Mouse (Mus musculus): ENCODE measurements around the gene Kctd13. TPM values are rescaled to one million over a fixed set of nuclear protein-coding genes. Genes with fewer than 3 reads are reported as not detected.
"Not testable (repeated sequence)": the region's sequence is repeated elsewhere in the genome, so short reads cannot be mapped to it uniquely, and the experiment has no call there.

Gene Kctd13
- polyA plus RNA-seq (2015; fragmentation: Nextera tagmentation; extraction: Ambion mirVana): 15.5 and 17.0 TPM in 2 replicates

GRCm38 (mm10) chr7:126928384-126929037 is at the start of gene Kctd13:
Gene Kctd13 (plus strand): TSS chr7:126928879.
- Histone ChIP-seq H3K4me2 (peak within 1 kb of the TSS; percentile 91), H3K27me3 (no peaks in the 10 kb centered on the region), H3K27ac (peak within 1 kb of the TSS; percentile 82), H3K36me3 (peaks cover 16% of the 10 kb centered on the region), H3K4me1 (peaks cover 14% of the 10 kb centered on the region), H3K4me3 (replicated peaks) (peak within 1 kb of the TSS; percentile 79), H3K9me3 (replicated peaks) (no peaks in the 10 kb centered on the region), H3K9ac (peak within 1 kb of the TSS; percentile 80)
- peak; percentile 98 for ATAC-seq (replicated peaks; ENCODE audit: low FRiP score)
- WGBS: 4% methylated on average over 56 of the region's 56 CpGs

- peak overlapping the region; percentile 67; the same call in 1 of the 2 replicates for H3K4me3 ChIP-seq (replicated peaks)
- WGBS: 67% methylated on average over 6 of the region's 6 CpGs
Observed at GRCm38 (mm10) chr7:126881040-126881439, 47.6 kb upstream of the Kctd13 start.

GRCm38 (mm10) chr7:126883731-126884181 is 44.9 kb upstream of the Kctd13 start:
- H3K9ac ChIP-seq: peak overlapping the region; percentile 81
- peak overlapping the region; percentile 67 for H3K4me3 ChIP-seq (replicated peaks)
- peak overlapping the region; percentile 93 for H3K27ac ChIP-seq
- under 1% methylated on average over 15 of the region's 15 CpGs for whole genome bisulfite sequencing
- H3K27me3 ChIP-seq: no peaks in the 10 kb centered on the region
- peaks cover 31% of the 10 kb centered on the region for H3K4me1 ChIP-seq
- peak; percentile 10; the same call in 1 of the 2 replicates for ATAC-seq (replicated peaks; ENCODE audit: low FRiP score)
- H3K36me3 ChIP-seq: peaks cover 19% of the 10 kb centered on the region
- no peaks in the 10 kb centered on the region for H3K9me3 ChIP-seq (replicated peaks)
- H3K4me2 ChIP-seq: peak overlapping the region; percentile 92

More at GRCm38 (mm10) chr7:126881040-126881439, 47.6 kb upstream of the Kctd13 start:
- no peak for ATAC-seq (replicated peaks; ENCODE audit: low FRiP score)
- H3K9ac ChIP-seq: peak overlapping the region; percentile 35; the same call in 1 of the 2 replicates
- no peaks in the 10 kb centered on the region for H3K9me3 ChIP-seq (replicated peaks)
- peaks cover 46% of the 10 kb centered on the region for H3K36me3 ChIP-seq
- peaks cover 31% of the 10 kb centered on the region for H3K4me1 ChIP-seq
- H3K27ac ChIP-seq: peak overlapping the region; percentile 73
- no peaks in the 10 kb centered on the region for H3K27me3 ChIP-seq
- peak overlapping the region; percentile 92 for H3K4me2 ChIP-seq

- H3K4me2 ChIP-seq: peak within 1 kb of the TSS; percentile 92
- H3K27ac ChIP-seq: peak within 1 kb of the TSS; percentile 93
- peak; percentile 98 for ATAC-seq (replicated peaks; ENCODE audit: low FRiP score)
- no peaks in the 10 kb centered on the region for H3K9me3 ChIP-seq (replicated peaks)
- H3K4me1 ChIP-seq: peaks cover 31% of the 10 kb centered on the region
- peak within 1 kb of the TSS; percentile 81 for H3K9ac ChIP-seq
- peaks cover 12% of the 10 kb centered on the region for H3K36me3 ChIP-seq
- under 1% methylated on average over 56 of the region's 56 CpGs for WGBS
- no peaks in the 10 kb centered on the region for H3K27me3 ChIP-seq
- peak within 1 kb of the TSS; percentile 67 for H3K4me3 ChIP-seq (replicated peaks)
Observed at GRCm38 (mm10) chr7:126884286-126885164, 44.2 kb upstream of the Kctd13 start, which contains the start of gene Taok2. Gene Taok2 (minus strand): TSS chr7:126884703.

GRCm38 (mm10) chr7:126887281-126887680 is 41.4 kb upstream of the Kctd13 start:
- H3K27me3 ChIP-seq: no peaks in the 10 kb centered on the region
- H3K9ac ChIP-seq: no peak overlapping the region
- peaks cover 16% of the 10 kb centered on the region for H3K4me1 ChIP-seq
- H3K36me3 ChIP-seq: peaks cover 14% of the 10 kb centered on the region; the same call in 1 of the 2 replicates
- H3K4me3 ChIP-seq (replicated peaks): no peak overlapping the region
- no peaks in the 10 kb centered on the region for H3K9me3 ChIP-seq (replicated peaks)
- H3K4me2 ChIP-seq: no peak overlapping the region
- 76% methylated on average over 5 of the region's 5 CpGs for WGBS
- ATAC-seq (replicated peaks; ENCODE audit: low FRiP score): no peak
- H3K27ac ChIP-seq: no peak overlapping the region

- Histone ChIP-seq H3K36me3 (peaks cover 14% of the 10 kb centered on the region; the same call in 1 of the 2 replicates), H3K27me3 (no peaks in the 10 kb centered on the region), H3K4me2 (no peak overlapping the region), H3K4me3 (replicated peaks) (no peak overlapping the region), H3K9ac (no peak overlapping the region), H3K9me3 (replicated peaks) (no peaks in the 10 kb centered on the region), H3K27ac (no peak overlapping the region), H3K4me1 (0 out of 2 replicates have a peak, but pooled peaks cover under 1% of the 10 kb centered on the region)
- no peak for ATAC-seq (replicated peaks; ENCODE audit: low FRiP score)
- 39% methylated on average over 7 of the region's 7 CpGs for WGBS
Observed at GRCm38 (mm10) chr7:126888852-126889251, 39.8 kb upstream of the Kctd13 start.

GRCm38 (mm10) chr7:126896912-126897311 is 31.8 kb upstream of the Kctd13 start:
- Histone ChIP-seq H3K27ac (no peak overlapping the region), H3K9ac (no peak overlapping the region), H3K27me3 (no peaks in the 10 kb centered on the region), H3K9me3 (replicated peaks) (no peaks in the 10 kb centered on the region), H3K4me3 (replicated peaks) (no peak overlapping the region), H3K36me3 (peaks cover under 1% of the 10 kb centered on the region; the same call in 1 of the 2 replicates), H3K4me1 (peaks cover 16% of the 10 kb centered on the region), H3K4me2 (peak overlapping the region; percentile 81)
- ATAC-seq (replicated peaks; ENCODE audit: low FRiP score): no peak
- 83% methylated on average over 5 of the region's 5 CpGs for WGBS

GRCm38 (mm10) chr7:126897390-126898101 is 31.1 kb upstream of the Kctd13 start:
- peak overlapping the region; percentile 61 for H3K27ac ChIP-seq
- peak overlapping the region; percentile 81 for H3K4me2 ChIP-seq
- H3K4me3 ChIP-seq (replicated peaks): peak overlapping the region; percentile 71
- peak; percentile 19 for ATAC-seq (replicated peaks; ENCODE audit: low FRiP score)
- WGBS: 20% methylated on average over 16 of the region's 16 CpGs
- no peaks in the 10 kb centered on the region for H3K27me3 ChIP-seq
- peaks cover 16% of the 10 kb centered on the region for H3K4me1 ChIP-seq
- no peaks in the 10 kb centered on the region for H3K9me3 ChIP-seq (replicated peaks)
- no peaks in the 10 kb centered on the region for H3K36me3 ChIP-seq
- peak overlapping the region; percentile 75 for H3K9ac ChIP-seq

GRCm38 (mm10) chr7:126898102-126898990 is 30.3 kb upstream of the Kctd13 start:
- peak; percentile 95 for ATAC-seq (replicated peaks; ENCODE audit: low FRiP score)
- Histone ChIP-seq H3K9ac (peak overlapping the region; percentile 75), H3K27ac (peak overlapping the region; percentile 82), H3K4me2 (peak overlapping the region; percentile 81), H3K36me3 (no peaks in the 10 kb centered on the region), H3K27me3 (no peaks in the 10 kb centered on the region), H3K4me3 (replicated peaks) (peak overlapping the region; percentile 71), H3K9me3 (replicated peaks) (no peaks in the 10 kb centered on the region), H3K4me1 (peaks cover 16% of the 10 kb centered on the region)
- WGBS: 9% methylated on average over 37 of the region's 37 CpGs

- not testable (repeated sequence) for H3K27ac ChIP-seq; H3K4me2 ChIP-seq; H3K36me3 ChIP-seq; H3K4me3 ChIP-seq (replicated peaks); H3K9ac ChIP-seq; H3K27me3 ChIP-seq; H3K9me3 ChIP-seq (replicated peaks); ATAC-seq (replicated peaks; ENCODE audit: low FRiP score)
- 91% methylated on average over 7 of the region's 9 CpGs for WGBS
- H3K4me1 ChIP-seq: peaks cover 16% of the 10 kb centered on the region
Observed at GRCm38 (mm10) chr7:126899781-126900180, 28.9 kb upstream of the Kctd13 start.

Data from kidney, embryonic 15.5 days (tissue).